Mouse (Mus musculus): ENCODE results near the gene H2-D1. TPM values are rescaled to one million over a fixed set of nuclear protein-coding genes. Genes with fewer than 3 reads are reported as not detected.
"Not testable (repeated sequence)": the region's sequence is repeated elsewhere in the genome, so short reads cannot be mapped to it uniquely, and the experiment has no call there.

Gene H2-D1
- polyA plus RNA-seq, 1 experiment from 2014 or later: 52.4 TPM

DNA sequence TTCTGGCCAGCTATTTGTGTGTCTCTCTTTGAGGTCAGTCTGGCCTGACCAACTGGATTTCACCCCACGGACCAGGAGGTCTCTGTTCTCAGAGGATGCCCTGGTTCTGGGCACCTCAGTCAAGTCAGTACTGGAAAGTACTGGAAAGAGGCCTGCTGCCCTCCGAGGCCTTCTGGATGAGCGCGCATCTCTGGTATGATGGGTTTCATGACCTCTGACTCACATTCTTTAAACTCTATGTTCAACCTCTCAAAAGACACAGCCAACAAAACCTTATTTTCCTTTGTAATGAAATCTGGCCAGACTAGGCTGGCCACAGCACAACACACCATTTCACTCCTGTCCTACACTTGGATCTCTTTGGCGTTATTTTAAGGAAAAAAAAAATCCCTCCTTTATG, 37.1 kb upstream of the H2-D1 start:
- H3K36me3 ChIP-seq (ENCODE audit: control insufficient read depth, insufficient read depth, low read length): peaks cover 66% of the 10 kb centered on the region
- H3K4me2 ChIP-seq (ENCODE audit: low read length): no peak overlapping the region
- H3K4me1 ChIP-seq (ENCODE audit: control insufficient read depth in 2 of 2, insufficient read depth in 2 of 2, low read length in 2 of 2): peaks cover 0 to 2% of the 10 kb centered on the region in 2 experiments; a peak in 2 of 4 replicates
- no peak overlapping the region for H3K27ac ChIP-seq (replicated peaks in 1 of 2; ENCODE audit: control insufficient read depth in 1 of 2, insufficient read depth in 1 of 2, low read depth in 2 of 2, low read length in 2 of 2)
- 93% methylated on average over 5 of the region's 5 CpGs for WGBS
- H3K9ac ChIP-seq (ENCODE audit: low read length): no peak overlapping the region
- no peaks in the 10 kb centered on the region for H3K27me3 ChIP-seq (ENCODE audit: control insufficient read depth, insufficient read depth, low read length)
- no peaks in the 10 kb centered on the region for H3K9me3 ChIP-seq (ENCODE audit: control insufficient read depth, low read length)
- no peak for ATAC-seq (ENCODE audit: insufficient number of reproducible peaks, insufficient read depth, low FRiP score, low read depth)
- no peak overlapping the region for H3K4me3 ChIP-seq (ENCODE audit: control insufficient read depth in 1 of 2, insufficient read depth in 1 of 2, low read depth in 1 of 2, low read length in 2 of 2)

DNA sequence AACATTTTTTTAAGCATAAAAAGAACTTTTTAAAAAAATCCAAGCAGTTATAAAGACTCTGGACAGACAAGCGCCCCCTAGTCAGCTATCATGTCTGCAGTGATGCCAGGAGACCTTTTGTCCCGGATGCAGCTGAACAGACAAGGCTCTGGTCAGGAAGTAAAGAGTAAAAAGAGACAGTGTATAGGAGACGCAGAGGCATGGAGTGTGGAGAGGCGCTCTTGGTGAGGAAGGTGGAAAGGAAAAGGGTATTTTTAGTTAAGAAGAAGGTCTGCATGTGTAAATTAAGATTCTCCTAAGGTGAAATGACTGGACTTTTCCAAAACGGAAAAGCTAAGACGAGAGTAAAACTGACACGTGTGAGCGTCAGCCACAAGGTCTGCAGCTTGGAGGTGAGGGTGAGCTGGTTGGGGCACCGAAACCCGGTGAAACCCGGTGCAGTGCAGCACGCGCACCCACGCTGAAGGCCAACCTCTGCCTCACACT, 35.9 kb upstream of the H2-D1 start:
- WGBS: 70% methylated on average over 14 of the region's 14 CpGs
- Histone ChIP-seq H3K27ac (replicated peaks in 1 of 2; ENCODE audit: control insufficient read depth in 1 of 2, insufficient read depth in 1 of 2, low read depth in 2 of 2, low read length in 2 of 2) (0 out of 4 replicates have a peak overlapping the region, but pooled peaks of 1 of the 2 experiments have one; percentile 31), H3K27me3 (ENCODE audit: control insufficient read depth, insufficient read depth, low read length) (no peaks in the 10 kb centered on the region), H3K4me3 (ENCODE audit: control insufficient read depth in 1 of 2, insufficient read depth in 1 of 2, low read depth in 1 of 2, low read length in 2 of 2) (no peak overlapping the region), H3K36me3 (ENCODE audit: control insufficient read depth, insufficient read depth, low read length) (peaks cover 67% of the 10 kb centered on the region), H3K9ac (ENCODE audit: low read length) (no peak overlapping the region), H3K4me2 (ENCODE audit: low read length) (no peak overlapping the region), H3K9me3 (ENCODE audit: control insufficient read depth, low read length) (no peaks in the 10 kb centered on the region), H3K4me1 (ENCODE audit: control insufficient read depth in 2 of 2, insufficient read depth in 2 of 2, low read length in 2 of 2) (peaks cover 0 to 1% of the 10 kb centered on the region in 2 experiments; a peak in 2 of 4 replicates)
- no peak for ATAC-seq (ENCODE audit: insufficient number of reproducible peaks, insufficient read depth, low FRiP score, low read depth)

DNA sequence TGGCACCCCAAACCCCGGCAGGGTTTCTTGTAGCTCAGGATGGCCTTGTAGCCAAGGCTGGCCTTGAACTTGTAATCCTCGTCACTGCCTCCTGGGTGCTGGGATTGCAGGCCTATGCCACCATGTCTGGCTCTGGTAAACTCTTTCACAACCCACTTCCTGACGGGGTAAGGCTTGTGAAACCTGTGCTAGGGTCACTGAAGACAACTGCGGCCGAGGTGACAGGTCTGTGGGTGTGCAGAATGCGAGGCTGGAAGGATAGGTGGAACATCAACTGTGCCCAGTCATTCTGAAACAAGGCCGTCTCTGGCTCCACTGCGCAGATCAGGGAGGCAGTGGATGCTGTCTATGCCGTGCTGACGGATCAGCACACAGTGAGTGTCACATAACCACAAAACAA, 31.5 kb upstream of the H2-D1 start:
- no peaks in the 10 kb centered on the region for H3K27me3 ChIP-seq (ENCODE audit: control insufficient read depth, insufficient read depth, low read length)
- ATAC-seq (ENCODE audit: insufficient number of reproducible peaks, insufficient read depth, low FRiP score, low read depth): no peak
- peaks cover 66% of the 10 kb centered on the region for H3K36me3 ChIP-seq (ENCODE audit: control insufficient read depth, insufficient read depth, low read length)
- no peaks in the 10 kb centered on the region for H3K9me3 ChIP-seq (ENCODE audit: control insufficient read depth, low read length)
- no peak overlapping the region for H3K27ac ChIP-seq (replicated peaks in 1 of 2; ENCODE audit: control insufficient read depth in 1 of 2, insufficient read depth in 1 of 2, low read depth in 2 of 2, low read length in 2 of 2)
- H3K4me3 ChIP-seq (ENCODE audit: control insufficient read depth in 1 of 2, insufficient read depth in 1 of 2, low read depth in 1 of 2, low read length in 2 of 2): no peak overlapping the region
- H3K9ac ChIP-seq (ENCODE audit: low read length): peak overlapping the region; percentile 21; the same call in 1 of the 2 replicates
- WGBS: 91% methylated on average over 10 of the region's 10 CpGs
- H3K4me2 ChIP-seq (ENCODE audit: low read length): no peak overlapping the region
- peaks cover 7 to 22% of the 10 kb centered on the region in 2 experiments for H3K4me1 ChIP-seq (ENCODE audit: control insufficient read depth in 2 of 2, insufficient read depth in 2 of 2, low read length in 2 of 2)

DNA sequence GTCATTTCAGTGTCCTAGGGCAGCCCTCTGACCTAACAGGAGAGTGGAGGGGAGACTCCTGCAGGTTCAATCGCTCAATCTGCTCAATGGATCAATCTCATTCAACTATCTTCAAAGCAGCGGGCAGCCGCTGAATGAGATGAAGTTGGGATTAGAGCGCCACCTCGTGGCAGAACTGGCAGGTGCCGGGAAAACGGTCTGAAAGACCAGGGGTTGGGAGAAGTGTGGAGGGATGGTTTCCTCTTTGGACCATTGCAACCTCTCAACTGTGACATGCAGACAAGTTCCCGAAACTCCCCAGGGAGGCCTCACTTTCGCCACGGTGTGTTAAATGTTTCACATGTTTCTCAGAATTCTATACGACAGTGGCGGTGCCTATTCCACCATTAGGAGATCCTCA, 30.5 kb upstream of the H2-D1 start:
- Histone ChIP-seq H3K27ac (replicated peaks in 1 of 2; ENCODE audit: control insufficient read depth in 1 of 2, insufficient read depth in 1 of 2, low read depth in 2 of 2, low read length in 2 of 2) (no peak overlapping the region), H3K36me3 (ENCODE audit: control insufficient read depth, insufficient read depth, low read length) (peaks cover 63% of the 10 kb centered on the region), H3K27me3 (ENCODE audit: control insufficient read depth, insufficient read depth, low read length) (no peaks in the 10 kb centered on the region), H3K4me2 (ENCODE audit: low read length) (no peak overlapping the region), H3K4me1 (ENCODE audit: control insufficient read depth in 2 of 2, insufficient read depth in 2 of 2, low read length in 2 of 2) (peaks cover 7 to 25% of the 10 kb centered on the region in 2 experiments), H3K4me3 (ENCODE audit: control insufficient read depth in 1 of 2, insufficient read depth in 1 of 2, low read depth in 1 of 2, low read length in 2 of 2) (no peak overlapping the region), H3K9ac (ENCODE audit: low read length) (peak overlapping the region; percentile 27; the same call in 1 of the 2 replicates), H3K9me3 (ENCODE audit: control insufficient read depth, low read length) (no peaks in the 10 kb centered on the region)
- ATAC-seq (ENCODE audit: insufficient number of reproducible peaks, insufficient read depth, low FRiP score, low read depth): no peak
- 14% methylated on average over 12 of the region's 12 CpGs for WGBS

DNA sequence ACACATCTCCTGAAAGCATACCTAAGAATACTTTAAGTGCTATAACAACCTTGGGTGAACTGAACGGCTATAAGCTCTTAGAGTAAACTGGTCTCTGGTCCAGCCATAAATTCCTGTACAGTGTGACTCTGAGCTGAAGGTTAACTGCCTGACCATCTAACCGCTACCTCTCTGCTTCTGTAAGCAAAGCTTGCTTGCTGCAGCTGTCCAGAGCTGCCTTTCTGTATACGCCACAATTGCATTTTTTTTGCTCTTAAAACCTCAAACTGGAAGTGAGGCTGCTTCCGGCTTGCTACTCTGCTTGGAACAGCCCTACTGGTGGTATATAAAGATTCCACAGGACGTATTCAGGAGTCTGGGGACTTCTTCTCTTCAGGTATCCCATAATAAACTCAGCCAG, 29.9 kb upstream of the H2-D1 start:
- Histone ChIP-seq H3K4me3 (ENCODE audit: control insufficient read depth in 1 of 2, insufficient read depth in 1 of 2, low read depth in 1 of 2, low read length in 2 of 2) (no peak overlapping the region), H3K9me3 (ENCODE audit: control insufficient read depth, low read length) (no peaks in the 10 kb centered on the region), H3K9ac (ENCODE audit: low read length) (peak overlapping the region; percentile 27; the same call in 1 of the 2 replicates), H3K4me2 (ENCODE audit: low read length) (peak overlapping the region; percentile 82; the same call in 1 of the 2 replicates), H3K36me3 (ENCODE audit: control insufficient read depth, insufficient read depth, low read length) (peaks cover 60% of the 10 kb centered on the region), H3K27ac (replicated peaks in 1 of 2; ENCODE audit: control insufficient read depth in 1 of 2, insufficient read depth in 1 of 2, low read depth in 2 of 2, low read length in 2 of 2) (peak overlapping the region in 1 of 2 experiments; percentile 86; a peak in 1 of 4 replicates), H3K27me3 (ENCODE audit: control insufficient read depth, insufficient read depth, low read length) (no peaks in the 10 kb centered on the region), H3K4me1 (ENCODE audit: control insufficient read depth in 2 of 2, insufficient read depth in 2 of 2, low read length in 2 of 2) (peaks cover 7 to 25% of the 10 kb centered on the region in 2 experiments)
- 77% methylated on average over 5 of the region's 5 CpGs for WGBS
- ATAC-seq (ENCODE audit: insufficient number of reproducible peaks, insufficient read depth, low FRiP score, low read depth): no peak

DNA sequence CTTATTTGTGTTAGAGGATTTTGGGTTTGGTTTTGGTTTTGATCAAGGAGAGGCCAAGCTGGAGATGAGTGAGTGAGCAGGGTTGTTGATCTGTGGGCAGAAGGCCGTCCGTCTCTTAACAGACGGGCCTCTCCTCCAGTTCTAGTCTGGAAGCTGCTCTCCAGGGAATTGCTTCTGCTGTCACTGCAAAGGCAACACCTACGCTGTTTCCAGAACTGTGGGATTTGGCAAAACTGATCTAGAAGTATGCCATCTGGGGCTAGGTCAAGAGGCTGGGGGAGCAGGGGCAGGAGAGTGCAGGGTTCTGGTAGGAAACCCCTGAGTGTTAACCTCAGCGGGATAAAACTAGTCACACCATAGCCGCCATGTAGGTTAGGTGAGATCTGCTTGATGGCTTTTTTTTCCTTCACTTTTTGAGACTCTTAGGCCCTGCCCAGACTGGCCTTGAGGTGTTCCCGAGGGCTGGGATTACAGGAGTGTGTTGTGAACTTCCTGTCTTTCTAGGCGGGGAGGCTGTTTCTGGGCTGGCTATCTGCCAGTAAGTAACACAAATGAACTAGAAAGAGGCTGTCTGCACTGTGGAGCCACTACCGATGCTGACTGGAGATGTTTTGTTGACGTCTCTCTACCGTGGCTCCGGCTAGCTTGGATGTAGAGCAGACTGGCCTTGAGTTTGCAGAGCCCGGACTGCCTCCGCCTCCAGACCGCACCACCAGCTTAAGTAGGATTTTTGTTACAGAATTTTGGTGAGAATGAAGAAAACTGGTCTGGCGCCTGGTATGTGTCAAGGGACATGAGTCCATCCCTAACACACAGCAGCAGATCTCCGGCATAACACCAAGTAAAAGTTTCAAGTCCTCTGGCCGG, 29.2 kb upstream of the H2-D1 start, which contains the start of gene Atp6v1g2:
Atp6v1g2 (plus strand) TSS at position 547 of the 867 bp plus-strand sequence.
- H3K36me3 ChIP-seq (ENCODE audit: control insufficient read depth, insufficient read depth, low read length): peaks cover 58% of the 10 kb centered on the region
- ATAC-seq (ENCODE audit: insufficient number of reproducible peaks, insufficient read depth, low FRiP score, low read depth): 0 out of 2 replicates have a peak, but pooled peaks have one; percentile 9
- H3K4me1 ChIP-seq (ENCODE audit: control insufficient read depth in 2 of 2, insufficient read depth in 2 of 2, low read length in 2 of 2): peaks cover 7 to 25% of the 10 kb centered on the region in 2 experiments
- peak within 1 kb of the TSS; percentile 82 for H3K4me2 ChIP-seq (ENCODE audit: low read length)
- H3K27ac ChIP-seq (replicated peaks in 1 of 2; ENCODE audit: control insufficient read depth in 1 of 2, insufficient read depth in 1 of 2, low read depth in 2 of 2, low read length in 2 of 2): peak within 1 kb of the TSS; percentile 63 to 86
- 60% methylated on average over 18 of the region's 18 CpGs for WGBS
- peak within 1 kb of the TSS; percentile 91 for H3K9ac ChIP-seq (ENCODE audit: low read length)
- H3K27me3 ChIP-seq (ENCODE audit: control insufficient read depth, insufficient read depth, low read length): no peaks in the 10 kb centered on the region
- no peaks in the 10 kb centered on the region for H3K9me3 ChIP-seq (ENCODE audit: control insufficient read depth, low read length)
- H3K4me3 ChIP-seq (ENCODE audit: control insufficient read depth in 1 of 2, insufficient read depth in 1 of 2, low read depth in 1 of 2, low read length in 2 of 2): peak within 1 kb of the TSS in 1 of 2 experiments; percentile 67; a peak in 3 of 4 replicates

DNA sequence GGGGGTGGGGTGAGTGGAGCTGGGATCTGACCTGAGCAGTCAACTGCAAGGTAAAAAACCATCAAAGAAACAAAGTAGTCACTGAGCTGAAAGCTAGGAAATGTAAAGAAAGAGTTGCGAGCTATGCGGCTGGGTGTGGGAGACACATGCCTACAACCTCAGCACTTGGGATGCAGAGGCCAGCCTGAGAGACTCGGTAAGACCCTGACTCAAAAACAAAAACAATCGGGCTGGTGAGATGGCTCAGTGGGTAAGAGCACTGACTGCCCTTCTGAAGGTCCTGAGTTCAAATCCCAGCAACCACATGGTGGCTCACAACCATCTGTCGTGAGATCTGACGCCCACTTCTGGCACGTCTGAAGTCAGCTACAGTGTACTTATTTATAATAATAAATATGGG, 28.4 kb upstream of the H2-D1 start:
- Histone ChIP-seq H3K4me2 (ENCODE audit: low read length) (peak overlapping the region; percentile 82), H3K4me3 (ENCODE audit: control insufficient read depth in 1 of 2, insufficient read depth in 1 of 2, low read depth in 1 of 2, low read length in 2 of 2) (peak overlapping the region in 1 of 2 experiments; percentile 67; a peak in 2 of 4 replicates), H3K4me1 (ENCODE audit: control insufficient read depth in 2 of 2, insufficient read depth in 2 of 2, low read length in 2 of 2) (peaks cover 7 to 25% of the 10 kb centered on the region in 2 experiments), H3K27ac (replicated peaks in 1 of 2; ENCODE audit: control insufficient read depth in 1 of 2, insufficient read depth in 1 of 2, low read depth in 2 of 2, low read length in 2 of 2) (peak overlapping the region; percentile 63 to 86; a peak in 3 of 4 replicates), H3K36me3 (ENCODE audit: control insufficient read depth, insufficient read depth, low read length) (peaks cover 55% of the 10 kb centered on the region)
- WGBS: 87% methylated on average over 7 of the region's 7 CpGs
- not testable (repeated sequence) for H3K9me3 ChIP-seq (ENCODE audit: control insufficient read depth, low read length); H3K27me3 ChIP-seq (ENCODE audit: control insufficient read depth, insufficient read depth, low read length); H3K9ac ChIP-seq (ENCODE audit: low read length); ATAC-seq (ENCODE audit: insufficient number of reproducible peaks, insufficient read depth, low FRiP score, low read depth)

Measured in heart, embryonic 14.5 days (tissue).